Mouse (Mus musculus) E14TG2a.4 (cell line): ENCODE results near the gene Pidd1.

Experiments
- CTCF ChIP-seq: conservative IDR thresholded peaks from 2 replicates; pipeline ENCODE4 v1.5.1; 2014; ENCODE audit warnings: low read length
- NANOG ChIP-seq: IDR thresholded peaks from 2 replicates; pipeline ENCODE4 v1.6.1; 2014; ENCODE audit warnings: borderline replicate concordance, low read length, mixed read lengths
- POU5F1 ChIP-seq: IDR thresholded peaks from 2 replicates; pipeline ENCODE4 v1.6.1; 2014; ENCODE audit warnings: low read length, borderline replicate concordance

DNA sequence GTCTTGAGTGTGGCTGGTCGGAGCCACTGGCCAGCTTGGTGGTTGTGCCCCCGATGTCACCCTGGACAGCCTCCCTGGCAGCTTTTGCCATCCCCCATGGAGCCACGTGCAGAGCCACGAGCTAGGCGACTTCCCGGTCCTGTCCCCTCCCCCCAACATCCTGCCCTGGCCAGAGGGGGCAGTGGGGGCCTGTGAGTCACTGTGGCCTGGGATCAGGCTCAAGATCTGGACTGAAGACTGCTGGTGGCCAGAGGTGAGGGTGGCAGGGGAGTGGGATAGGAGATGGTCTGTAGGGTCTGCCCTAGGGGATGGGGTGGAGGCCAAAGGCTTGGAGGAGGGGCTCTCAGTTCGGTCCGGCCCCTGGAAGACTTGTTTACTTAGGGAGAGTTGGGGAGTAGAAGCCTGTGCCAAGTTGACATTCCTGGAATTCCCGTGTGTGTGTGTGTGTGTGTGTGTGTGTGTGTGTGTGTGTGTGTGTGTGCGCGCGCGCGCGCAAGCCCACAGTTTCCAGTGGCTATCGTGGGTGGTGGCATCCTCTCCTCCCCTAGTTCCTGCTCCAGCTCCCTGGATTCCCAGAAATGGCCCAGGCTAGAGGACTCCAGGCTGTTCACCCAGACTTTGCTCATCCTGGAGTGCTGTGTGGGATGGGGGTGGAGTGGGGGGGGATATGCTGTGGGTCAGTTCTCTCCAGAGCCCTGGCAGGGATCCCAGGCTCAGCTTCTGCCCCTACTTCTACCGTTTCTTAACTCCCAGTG is 32.6 kb upstream of the Pidd1 start:
- TF ChIP-seq CTCF (no peak), NANOG (no peak), POU5F1 (no peak)
